Mouse (Mus musculus): ENCODE data around the gene Kcnk4.
A peak's percentile ranks its signal among the peaks of the same experiment; 100 is the strongest.

Gene Kcnk4

DNA sequence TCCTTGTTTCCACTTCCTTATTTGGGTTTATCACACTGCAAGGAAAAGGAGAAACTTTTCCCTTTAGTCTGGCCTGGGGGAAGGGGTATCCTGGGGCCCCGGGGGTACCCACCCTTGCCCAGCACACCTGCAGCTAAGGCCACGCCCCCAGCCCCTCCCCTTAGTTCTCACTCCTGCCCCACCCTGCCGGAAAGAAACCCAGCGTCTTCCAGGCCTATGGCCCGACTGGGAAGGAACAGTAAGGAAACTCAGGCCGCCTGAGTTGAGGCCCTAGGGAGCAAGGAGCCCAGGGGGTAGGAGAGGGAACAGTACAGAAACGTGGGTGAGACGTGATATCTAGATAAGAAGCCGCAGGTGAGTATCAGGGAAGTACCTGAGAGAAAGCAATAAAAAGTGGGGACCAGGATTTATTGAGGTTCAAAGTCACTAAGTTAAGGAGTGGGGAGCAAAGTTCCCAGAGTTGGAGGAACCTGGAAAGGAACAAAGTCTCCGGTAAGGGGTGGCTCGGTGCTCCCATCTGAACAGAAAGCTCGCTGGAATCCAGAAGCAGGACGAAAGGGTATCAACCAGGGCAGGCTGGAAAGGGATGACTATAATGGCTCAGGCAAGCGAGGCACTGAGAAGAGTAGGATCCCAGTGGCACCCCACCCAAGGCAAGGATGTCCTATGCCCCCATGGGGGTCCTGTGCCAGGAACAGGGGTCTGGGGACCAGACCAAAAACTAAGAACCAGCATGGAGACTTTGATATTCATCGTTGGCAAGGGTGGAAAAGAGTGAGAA, 34.4 kb upstream of the Kcnk4 start:
- DNase-seq: no peak

GRCm38 (mm10) chr19:6956461-6956860, 22.1 kb upstream of the Kcnk4 start:
- DNase-seq: no peak

DNA sequence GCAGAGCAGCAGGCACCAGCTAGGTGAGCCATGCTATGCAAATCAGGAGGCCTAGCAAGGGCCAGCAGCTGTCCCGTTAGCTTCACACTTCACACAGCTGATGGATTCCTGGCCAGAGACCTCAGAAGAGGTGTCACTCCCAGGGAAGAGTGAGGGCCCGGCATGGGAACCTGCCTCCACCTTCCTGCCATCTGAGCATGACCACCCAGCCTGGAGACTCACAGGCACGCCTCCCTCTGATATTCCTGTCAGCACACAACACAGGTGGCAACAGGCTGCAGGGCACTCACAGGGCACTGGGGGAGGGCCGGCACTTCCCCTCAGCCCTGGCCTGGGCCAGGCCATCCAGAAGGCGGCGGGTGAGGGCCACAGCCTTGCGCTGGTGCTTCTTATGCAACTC, 21.1 kb upstream of the Kcnk4 start:
- no peak for DNase-seq

GRCm38 (mm10) chr19:6954046-6954445, 19.7 kb upstream of the Kcnk4 start:
- no peak for DNase-seq

DNA sequence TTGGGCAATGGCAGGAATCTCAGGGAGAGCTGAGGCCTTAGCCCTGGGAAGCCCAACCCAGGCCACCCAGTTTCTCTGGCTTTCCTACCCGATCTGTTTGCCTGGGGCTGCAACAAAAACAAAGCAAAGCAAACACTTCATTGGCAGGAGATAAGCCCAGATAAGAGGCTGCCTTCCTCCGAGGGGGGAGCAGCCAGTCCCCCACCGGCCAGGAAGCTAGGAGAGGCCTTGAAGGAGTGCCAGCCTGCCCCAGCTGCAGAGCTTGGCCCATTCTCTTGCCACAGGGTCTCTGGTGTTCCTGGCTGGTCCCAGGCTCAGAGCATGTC, 18.4 kb upstream of the Kcnk4 start:
- DNase-seq: no peak

DNA sequence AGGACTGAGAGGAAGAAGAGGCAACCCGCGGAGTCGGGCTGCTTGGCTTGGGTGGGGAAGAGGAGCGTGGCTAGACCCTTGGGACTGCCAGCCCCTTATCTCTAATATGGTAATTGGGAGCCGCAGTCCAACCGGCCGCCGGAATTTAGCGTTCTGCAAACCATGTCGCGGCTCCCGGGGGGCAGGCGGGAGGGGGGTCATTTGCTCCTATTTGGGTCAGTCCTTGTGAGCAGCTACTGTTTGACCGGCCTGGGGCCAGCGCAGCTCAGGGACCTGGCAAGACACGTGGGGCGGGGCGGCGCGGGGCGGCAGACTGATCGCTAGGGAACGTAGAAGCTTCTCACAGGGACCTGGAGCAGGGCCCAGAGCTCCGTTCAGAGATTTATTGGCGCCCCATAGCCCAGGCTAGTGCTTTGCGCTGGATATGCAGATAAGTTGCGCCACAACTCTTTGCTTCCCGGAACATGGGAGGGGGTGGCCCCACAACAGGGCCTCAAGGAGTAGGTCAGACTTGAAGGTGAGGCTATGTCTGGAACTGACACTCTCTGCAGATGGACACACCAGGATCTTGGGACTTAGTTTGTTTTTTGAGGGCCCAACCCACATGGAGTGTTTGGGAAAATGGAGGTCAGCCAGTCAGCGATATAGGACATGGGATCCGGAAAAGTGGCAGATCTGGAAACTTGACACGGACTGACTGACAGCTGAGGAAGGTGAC, 17.8 kb upstream of the Kcnk4 start:
- DNase-seq: peak; percentile 85

DNA sequence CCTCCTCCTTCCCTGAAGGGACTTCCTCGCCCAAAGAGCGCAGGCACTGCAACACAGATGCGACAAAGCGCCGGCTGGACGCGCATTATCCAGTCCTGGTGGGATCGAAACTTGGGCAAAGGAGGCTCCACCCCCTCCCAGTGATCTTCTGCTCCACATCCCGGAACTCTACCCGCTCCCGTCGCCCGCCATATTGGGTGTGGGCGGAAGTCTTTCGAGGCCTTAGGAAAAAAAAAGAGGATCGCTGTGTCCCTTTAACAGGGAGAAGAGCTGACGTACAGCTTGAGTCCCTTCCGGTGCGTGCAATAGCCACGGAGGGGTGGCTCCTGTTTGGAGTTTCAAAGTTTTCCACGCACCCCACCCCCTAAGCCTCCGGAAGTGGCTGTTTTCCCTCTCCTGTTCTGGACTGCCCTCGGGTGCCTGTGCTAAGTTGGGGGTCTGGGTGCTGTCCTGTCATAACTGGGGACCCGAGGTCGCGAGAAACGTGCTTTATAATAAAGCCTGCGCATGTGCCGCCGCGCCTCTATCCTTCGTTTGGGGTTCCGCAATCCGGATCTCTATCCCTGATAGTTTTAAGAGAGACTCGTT, 17.2 kb upstream of the Kcnk4 start:
- DNase-seq: peak; percentile 95

GRCm38 (mm10) chr19:6950613-6951153, 16.4 kb upstream of the Kcnk4 start:
- DNase-seq: peak; percentile 82

DNA sequence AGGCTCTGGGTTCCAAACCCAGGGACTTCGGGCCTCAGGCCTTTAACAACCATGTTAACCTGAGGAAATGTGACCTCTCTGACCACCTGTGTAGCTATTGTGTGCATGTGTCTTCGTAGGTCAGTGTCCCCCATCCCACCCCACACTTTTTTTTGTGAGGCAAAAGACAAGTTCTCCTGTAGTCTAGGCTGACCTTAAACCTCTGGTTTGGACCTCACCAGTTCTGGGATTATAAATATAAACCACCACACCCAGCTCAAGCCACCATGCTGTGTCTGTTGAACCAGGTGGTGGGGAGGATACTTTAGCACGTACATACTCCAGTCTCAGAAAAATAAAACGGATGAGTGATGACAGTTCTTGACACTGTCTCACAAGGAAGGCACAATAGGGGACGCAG, 15.6 kb upstream of the Kcnk4 start:
- no peak for DNase-seq

- no peak for DNase-seq
Measured at GRCm38 (mm10) chr19:6949532-6949931, 15.2 kb upstream of the Kcnk4 start.

DNA sequence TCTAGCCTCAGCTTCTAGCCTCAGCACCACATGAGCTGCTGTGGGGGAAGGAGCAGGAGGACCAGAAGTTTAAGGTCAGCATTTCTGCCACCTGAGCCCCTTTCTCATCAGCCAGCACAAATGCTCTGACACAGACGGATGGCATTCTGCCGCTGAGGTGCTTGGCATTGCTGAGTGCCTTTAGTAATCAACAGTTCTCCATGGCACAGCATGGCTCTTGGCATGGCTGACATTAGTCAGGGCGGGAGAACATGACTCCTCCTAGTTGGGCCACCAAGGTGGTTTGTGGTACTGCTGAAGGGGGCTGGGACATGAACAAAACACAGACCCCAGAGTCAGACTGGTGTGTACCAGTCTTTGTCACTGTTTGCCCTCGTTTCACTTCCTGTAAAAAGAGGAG, 13.9 kb upstream of the Kcnk4 start:
- DNase-seq: peak; percentile 84

GRCm38 (mm10) chr19:6947742-6948141, 13.4 kb upstream of the Kcnk4 start:
- DNase-seq: no peak

GRCm38 (mm10) chr19:6943709-6944108, 9.4 kb upstream of the Kcnk4 start:
- no peak for DNase-seq

GRCm38 (mm10) chr19:6942764-6943163, 8.4 kb upstream of the Kcnk4 start:
- no peak for DNase-seq

GRCm38 (mm10) chr19:6942249-6942691, 8.0 kb upstream of the Kcnk4 start, which contains the start of gene Gpr137:
Gene Gpr137 (minus strand): TSS chr19:6942480.
- DNase-seq: peak; percentile 95

DNA sequence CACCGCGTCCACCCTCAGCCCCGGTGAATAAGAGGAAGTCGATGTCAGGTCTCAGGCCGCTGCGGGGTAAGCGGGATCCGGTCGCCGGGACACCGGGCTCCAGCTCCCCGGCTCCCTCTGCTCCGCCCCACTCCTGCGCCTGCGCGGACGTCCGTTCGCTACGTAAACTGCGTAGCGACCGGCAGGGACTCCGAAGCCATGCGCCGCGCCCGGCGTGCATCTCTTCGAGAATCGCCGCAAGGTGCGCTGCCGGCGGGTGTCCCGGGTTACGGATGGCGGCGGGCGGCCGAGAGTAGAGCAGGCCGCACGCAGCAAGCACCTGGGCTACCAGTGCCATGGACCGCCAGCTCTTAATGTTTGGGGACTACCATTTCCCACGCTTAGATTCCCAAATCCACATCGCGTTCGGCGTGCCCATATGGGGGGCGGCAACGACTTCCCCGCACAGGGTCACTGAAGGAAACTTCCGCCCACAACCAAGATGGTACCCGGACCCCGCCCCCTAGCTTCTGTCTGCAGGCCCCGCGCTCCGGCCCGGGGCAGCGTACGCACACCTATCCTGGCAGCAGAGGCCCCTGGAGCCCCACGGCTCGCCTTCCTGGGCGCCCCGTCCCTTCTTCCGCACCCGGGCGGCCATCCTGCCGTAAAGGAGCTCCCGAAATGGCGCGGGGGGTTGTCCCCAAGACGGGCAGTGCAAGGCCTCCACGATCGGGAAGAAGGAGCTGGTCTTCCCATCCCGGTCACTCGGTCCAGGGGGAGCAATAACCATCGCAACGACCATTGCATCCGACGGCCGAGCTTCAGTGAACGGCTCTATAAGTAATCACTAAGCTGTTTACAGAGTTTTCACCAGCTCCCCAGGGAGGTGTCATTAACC, 7.3 kb upstream of the Kcnk4 start, which contains the start of gene Bad:
Gene Bad, plus strand, starts transcription at position 490 of the 877 bp plus-strand sequence.
- DNase-seq: peak; percentile 93

DNA sequence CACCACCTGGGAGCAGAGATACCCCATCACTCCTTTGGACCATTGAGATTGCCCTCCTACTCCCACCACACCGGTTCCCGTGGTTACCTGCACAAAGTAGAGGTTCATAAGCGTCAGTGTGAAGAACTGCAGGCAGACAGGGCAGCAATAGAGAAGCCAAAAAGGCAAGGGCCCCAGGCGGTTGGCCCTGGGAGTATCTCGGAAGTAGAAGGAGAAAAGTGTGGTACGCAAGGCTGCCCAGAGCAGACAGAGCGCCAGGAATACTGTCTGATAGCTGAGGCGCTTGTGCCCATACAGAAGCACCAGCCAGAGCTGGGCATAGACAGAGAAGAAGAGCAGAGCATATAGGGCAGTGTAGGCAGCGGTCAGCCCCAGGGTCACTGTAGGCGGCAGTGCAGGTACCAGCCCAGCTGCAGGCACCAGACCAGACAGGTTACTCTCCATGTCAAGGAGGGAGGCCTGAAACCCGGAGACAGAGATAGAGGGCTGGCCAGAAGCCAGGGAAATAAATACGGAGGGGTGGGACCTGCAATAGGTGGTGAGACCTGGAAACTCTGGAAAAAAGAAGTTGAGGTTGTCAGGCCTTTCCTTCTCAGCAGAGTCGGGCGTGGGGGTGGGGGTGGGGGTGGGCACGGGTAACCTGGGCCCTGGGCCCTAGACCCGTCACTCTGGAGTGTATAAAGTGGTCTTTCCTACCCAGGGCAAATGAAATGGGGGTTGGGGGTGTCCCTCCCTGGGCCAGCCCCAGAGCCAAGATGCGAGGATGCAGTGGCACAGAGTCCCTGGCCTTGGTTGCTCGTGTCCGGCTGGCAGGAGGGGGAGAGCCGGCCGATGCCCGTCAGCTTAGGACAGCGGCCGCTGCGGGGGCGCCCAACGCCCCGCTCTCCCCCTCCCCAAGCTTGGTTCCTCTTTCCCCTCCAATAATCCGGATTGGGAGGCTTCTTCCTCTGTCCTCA, 6.4 kb upstream of the Kcnk4 start:
- peak; percentile 73 for DNase-seq

GRCm38 (mm10) chr19:6939106-6940002, 5.0 kb upstream of the Kcnk4 start:
- peak; percentile 70 for DNase-seq

GRCm38 (mm10) chr19:6937541-6938465, 3.5 kb upstream of the Kcnk4 start:
- DNase-seq: peak; percentile 84

All from cerebellum, adult 9-10 months (tissue).